Mouse (Mus musculus) liver, postnatal 0 days (tissue): ENCODE data around the gene Tbc1d1. TPM values are rescaled to one million over a fixed set of nuclear protein-coding genes. Genes with fewer than 3 reads are reported as not detected.
"Not testable (repeated sequence)": the region's sequence is repeated elsewhere in the genome, so short reads cannot be mapped to it uniquely, and the experiment has no call there.

ENCODE experiments used
- ATAC-seq: fragments of 200-750 bp; cut with Nextera tagmentation; 2 replicates; pipeline ENCODE4 v1.8.0; 2017; ENCODE audit warnings: mild to moderate bottlenecking, moderate library complexity
- DNase-seq: peaks from one replicate; pipeline ENCODE4 v3.0.0-alpha.2; 2016
- H3K27ac ChIP-seq: fragments of 300-500 bp; sonication (generic); 2 replicates; pipeline ENCODE4 v1.5.1; 2014; ENCODE audit warnings: antibody characterized with exemption, moderate library complexity, mild to moderate bottlenecking, low read depth
- H3K27me3 ChIP-seq: fragments of 300-500 bp; sonication (generic); 2 replicates; pipeline ENCODE4 v1.6.1; 2014; ENCODE audit warnings: low read length, control low read depth, mixed read lengths; ENCODE audit not compliant: insufficient read depth
- H3K36me3 ChIP-seq: fragments of 300-500 bp; sonication (generic); replicated peaks from 2 replicates; pipeline ENCODE4 v1.6.1; 2014; ENCODE audit warnings: mild to moderate bottlenecking, control low read depth, low read length, moderate library complexity, mixed read lengths; ENCODE audit not compliant: insufficient read depth
- H3K4me1 ChIP-seq: fragments of 300-500 bp; sonication (generic); 2 replicates; pipeline ENCODE4 v1.6.1; 2014; ENCODE audit warnings: antibody characterized with exemption, mild to moderate bottlenecking, control low read depth; ENCODE audit not compliant: insufficient read depth
- H3K4me2 ChIP-seq: fragments of 300-500 bp; sonication (generic); 2 replicates; pipeline ENCODE4 v1.6.1; 2014; ENCODE audit warnings: low read depth, mild to moderate bottlenecking, low read length, moderate library complexity, mixed read lengths
- H3K4me3 ChIP-seq: fragments of 300-500 bp; sonication (generic); 2 replicates; pipeline ENCODE4 v1.5.1; 2014; ENCODE audit warnings: low read depth, low read length
- H3K9ac ChIP-seq: fragments of 300-500 bp; sonication (generic); replicated peaks from 2 replicates; pipeline ENCODE4 v1.6.1; 2014; ENCODE audit warnings: mild to moderate bottlenecking, moderate library complexity
- H3K9me3 ChIP-seq: fragments of 300-500 bp; sonication (generic); 2 replicates; pipeline ENCODE4 v1.6.1; 2016; ENCODE audit warnings: mild to moderate bottlenecking, control low read depth, low read length, mixed read lengths
- CTCF ChIP-seq: sonication (generic); IDR thresholded peaks from 2 replicates; pipeline ENCODE4 v1.5.1; 2016; ENCODE audit warnings: antibody characterized with exemption, low read depth
- EP300 ChIP-seq: IDR thresholded peaks from 2 replicates; pipeline ENCODE4 v1.6.1; 2016; ENCODE audit warnings: antibody characterized with exemption, low read depth, mild to moderate bottlenecking
- WGBS: fragments of 180-500 bp; shearing (Covaris S2); extraction: QIAGEN DNeasy Blood & Tissue Kit; methylation state at CpG from one replicate; pipeline ENCODE4 v1.1.7; 2014; ENCODE audit not compliant: insufficient replicate concordance; 5-methylcytosine and 5-hydroxymethylcytosine counted together
- polyA plus RNA-seq: library from polyadenylated mRNA; unstranded; fragments of >200 nt; fragmentation: Nextera tagmentation; extraction: Ambion mirVana; gene quantifications from 2 replicates; pipeline ENCODE4 v1.2.1, GENCODE M21; 2015

Tbc1d1 gene
- polyA plus RNA-seq, 1 experiment from 2014 or later = 5.0 TPM

DNA sequence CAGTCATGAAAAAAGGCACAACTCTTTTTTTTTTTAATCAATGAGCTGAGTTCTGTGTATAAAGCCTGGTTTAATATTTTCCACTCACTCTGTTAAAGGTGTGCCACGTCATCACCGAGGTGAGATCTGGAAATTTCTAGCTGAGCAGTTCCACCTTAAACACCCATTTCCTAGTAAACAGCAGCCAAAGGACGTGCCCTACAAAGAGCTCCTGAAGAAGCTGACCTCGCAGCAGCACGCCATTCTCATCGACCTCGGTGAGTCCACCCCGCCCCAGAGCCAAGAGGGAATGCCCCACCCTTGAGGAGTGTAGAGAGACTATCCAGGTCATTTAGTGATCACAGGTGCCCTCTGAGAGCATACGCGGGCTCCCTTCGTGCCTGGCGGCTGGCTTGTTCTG is 168.2 kb downstream of the Tbc1d1 start:
- Histone ChIP-seq H3K36me3 (peaks cover 14% of the 10 kb centered on the region), H3K4me3 (no peak overlapping the region), H3K9ac (no peak overlapping the region), H3K9me3 (no peaks in the 10 kb centered on the region), H3K27ac (no peak overlapping the region), H3K4me2 (no peak overlapping the region), H3K4me1 (peaks cover 22% of the 10 kb centered on the region), H3K27me3 (no peaks in the 10 kb centered on the region)
- no peak for TF ChIP-seq EP300
- ATAC-seq = no peak
- DNase-seq = no peak
- WGBS = 90% methylated on average over 12 of the region's 12 CpGs

DNA sequence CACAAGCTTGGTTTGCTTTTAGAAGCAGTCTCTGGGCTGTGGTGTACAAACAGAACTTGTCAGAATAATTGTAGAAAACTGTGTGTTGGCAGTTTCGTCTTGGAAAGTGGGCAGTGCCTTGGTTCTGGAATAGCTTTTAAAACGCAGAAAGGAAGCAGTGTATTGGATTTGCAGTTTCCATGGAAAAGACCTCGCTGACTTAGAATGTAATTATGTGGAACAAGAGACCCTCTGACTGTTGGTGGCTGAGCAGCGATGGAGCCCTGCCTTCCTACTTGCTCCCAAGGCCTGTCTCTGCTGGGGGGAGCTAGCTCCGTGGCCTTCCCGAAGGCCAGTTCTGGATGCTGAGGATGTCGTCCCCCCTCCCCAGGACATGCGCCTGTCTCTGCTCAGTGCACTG is 168.8 kb downstream of the Tbc1d1 start:
- 83% methylated on average over 8 of the region's 8 CpGs for WGBS
- no peak overlapping the region; the same call in 1 of the 2 replicates for H3K27ac ChIP-seq
- peaks cover 14% of the 10 kb centered on the region for H3K36me3 ChIP-seq
- ATAC-seq = no peak
- no peaks in the 10 kb centered on the region for H3K9me3 ChIP-seq
- no peaks in the 10 kb centered on the region for H3K27me3 ChIP-seq
- H3K4me2 ChIP-seq = no peak overlapping the region
- peaks cover 22% of the 10 kb centered on the region for H3K4me1 ChIP-seq
- no peak for DNase-seq
- H3K4me3 ChIP-seq = no peak overlapping the region
- no peak overlapping the region for H3K9ac ChIP-seq
- TF ChIP-seq CTCF (no peak), EP300 (no peak)

DNA sequence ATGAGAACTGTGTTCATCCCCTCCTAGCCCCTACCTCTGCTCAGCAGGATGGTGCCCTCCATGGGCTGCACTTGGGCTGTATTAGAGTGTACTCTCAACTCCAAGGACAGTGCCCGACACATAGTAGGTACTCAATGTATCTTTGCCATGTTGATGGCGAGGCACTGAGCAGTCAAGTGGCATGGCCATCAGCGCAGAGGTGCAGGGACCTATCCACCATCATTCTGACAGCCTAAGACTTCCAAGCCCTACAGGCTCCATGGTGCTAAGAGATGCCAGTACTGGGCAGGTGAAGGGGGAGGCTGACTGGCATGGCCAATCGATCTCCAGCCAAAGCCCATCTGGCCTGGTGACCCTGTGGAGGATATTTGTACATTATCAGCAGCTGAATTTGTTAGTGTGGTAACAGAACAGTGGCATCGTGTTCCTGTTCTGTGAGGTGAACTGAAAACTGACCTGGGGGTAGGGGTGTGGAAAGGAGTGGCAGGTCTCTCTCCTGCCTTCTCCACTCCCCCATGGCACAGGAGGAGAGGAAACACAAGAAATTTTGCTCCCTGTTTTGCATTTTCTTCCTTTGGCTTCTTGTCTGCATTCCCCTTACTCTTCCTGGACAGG is 169.7 kb downstream of the Tbc1d1 start:
- H3K4me1 ChIP-seq = peaks cover 22% of the 10 kb centered on the region
- WGBS = 72% methylated on average over 5 of the region's 5 CpGs
- H3K27ac ChIP-seq = peak overlapping the region; percentile 78
- no peaks in the 10 kb centered on the region for H3K27me3 ChIP-seq
- DNase-seq (no peak), ATAC-seq (peak; percentile 69)
- H3K4me3 ChIP-seq = no peak overlapping the region
- H3K36me3 ChIP-seq = peaks cover 14% of the 10 kb centered on the region
- H3K4me2 ChIP-seq = no peak overlapping the region
- H3K9ac ChIP-seq = no peak overlapping the region
- TF ChIP-seq EP300 (no peak), CTCF (no peak)
- H3K9me3 ChIP-seq = no peaks in the 10 kb centered on the region

DNA sequence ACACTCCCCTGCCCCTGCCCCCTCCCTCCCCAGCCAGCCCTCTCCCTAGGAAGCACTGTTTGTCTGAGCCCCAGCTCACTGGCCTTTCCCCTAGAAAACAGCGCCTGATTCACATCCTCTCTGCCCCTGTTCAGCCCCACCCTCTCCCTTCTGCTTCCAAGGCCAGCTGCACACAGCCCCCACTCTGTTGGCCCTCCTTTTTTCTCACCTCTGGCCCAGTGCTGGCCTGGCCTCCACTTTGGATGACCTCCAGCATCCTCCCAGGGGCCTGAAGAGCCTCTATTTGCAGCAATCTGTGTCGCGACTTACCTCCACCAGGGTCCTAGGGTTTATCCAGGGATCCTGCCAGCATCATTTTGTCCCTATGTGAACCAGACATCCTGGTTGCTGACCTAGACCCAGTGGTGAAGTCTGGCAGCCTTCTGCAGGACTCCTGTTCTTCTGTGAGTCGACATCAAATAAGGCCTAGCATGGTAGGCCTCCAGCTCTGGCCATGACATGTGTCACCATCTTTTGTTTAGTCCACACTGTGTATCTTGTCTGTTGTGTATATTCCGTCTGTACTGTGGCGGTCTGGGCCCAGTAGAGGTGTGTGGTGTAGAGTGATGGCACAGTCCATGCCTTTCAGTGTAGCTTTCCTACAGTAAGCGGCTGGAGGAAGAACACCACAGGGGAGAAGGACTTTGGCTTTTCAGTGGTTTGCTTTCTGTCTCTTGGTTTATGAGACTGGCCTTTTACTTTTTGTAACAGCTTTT is 170.5 kb downstream of the Tbc1d1 start:
- Histone ChIP-seq H3K27me3 (no peaks in the 10 kb centered on the region), H3K4me3 (no peak overlapping the region), H3K9me3 (no peaks in the 10 kb centered on the region), H3K9ac (no peak overlapping the region), H3K4me1 (peaks cover 22% of the 10 kb centered on the region), H3K27ac (peak overlapping the region; percentile 78), H3K36me3 (peaks cover 14% of the 10 kb centered on the region), H3K4me2 (no peak overlapping the region)
- DNase-seq (peak; percentile 69), ATAC-seq (peak; percentile 91)
- peak; percentile 70 for TF ChIP-seq EP300
- TF ChIP-seq CTCF = no peak
- WGBS = 72% methylated on average over 7 of the region's 7 CpGs

DNA sequence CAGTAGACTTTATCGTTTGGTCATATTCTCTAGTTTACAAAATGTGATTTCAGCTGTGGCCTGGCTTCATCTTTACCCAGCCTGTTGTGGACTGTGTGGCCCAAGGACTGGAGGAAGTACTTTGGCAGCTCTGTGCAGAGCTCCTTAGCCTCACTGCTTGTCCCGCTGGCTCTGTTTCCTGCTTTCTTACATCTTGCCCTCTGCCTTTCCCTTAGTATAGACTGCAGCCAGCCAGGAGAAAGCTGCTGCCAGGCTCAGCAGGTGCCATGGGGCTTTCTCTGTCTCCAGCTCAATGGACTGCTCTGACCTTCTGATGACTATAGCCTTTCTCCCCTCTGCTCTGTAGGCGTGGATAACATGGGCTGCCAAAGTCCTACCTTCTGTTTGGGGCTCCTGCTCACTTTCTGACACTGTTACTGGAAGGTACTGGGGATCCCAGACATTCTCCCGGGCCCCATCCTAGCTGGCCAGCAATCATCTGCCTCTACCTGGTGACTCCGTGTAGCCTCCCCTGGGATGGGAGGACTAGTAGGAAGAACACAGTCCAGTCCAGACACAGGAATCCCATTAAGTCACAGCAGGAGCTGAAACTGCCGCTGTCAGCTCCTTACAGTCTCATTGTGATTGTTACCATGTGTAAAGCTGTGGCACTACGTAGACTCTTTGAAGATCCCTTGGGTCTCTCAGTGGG is 171.3 kb downstream of the Tbc1d1 start:
- Histone ChIP-seq H3K27ac (peak overlapping the region; percentile 78), H3K9me3 (no peaks in the 10 kb centered on the region), H3K27me3 (no peaks in the 10 kb centered on the region), H3K9ac (no peak overlapping the region), H3K4me2 (no peak overlapping the region), H3K4me3 (no peak overlapping the region), H3K36me3 (peaks cover 14% of the 10 kb centered on the region), H3K4me1 (peaks cover 22% of the 10 kb centered on the region)
- ATAC-seq (no peak), DNase-seq (no peak)
- TF ChIP-seq EP300 = no peak
- TF ChIP-seq CTCF = no peak
- WGBS = 78% methylated on average over 7 of the region's 7 CpGs

DNA sequence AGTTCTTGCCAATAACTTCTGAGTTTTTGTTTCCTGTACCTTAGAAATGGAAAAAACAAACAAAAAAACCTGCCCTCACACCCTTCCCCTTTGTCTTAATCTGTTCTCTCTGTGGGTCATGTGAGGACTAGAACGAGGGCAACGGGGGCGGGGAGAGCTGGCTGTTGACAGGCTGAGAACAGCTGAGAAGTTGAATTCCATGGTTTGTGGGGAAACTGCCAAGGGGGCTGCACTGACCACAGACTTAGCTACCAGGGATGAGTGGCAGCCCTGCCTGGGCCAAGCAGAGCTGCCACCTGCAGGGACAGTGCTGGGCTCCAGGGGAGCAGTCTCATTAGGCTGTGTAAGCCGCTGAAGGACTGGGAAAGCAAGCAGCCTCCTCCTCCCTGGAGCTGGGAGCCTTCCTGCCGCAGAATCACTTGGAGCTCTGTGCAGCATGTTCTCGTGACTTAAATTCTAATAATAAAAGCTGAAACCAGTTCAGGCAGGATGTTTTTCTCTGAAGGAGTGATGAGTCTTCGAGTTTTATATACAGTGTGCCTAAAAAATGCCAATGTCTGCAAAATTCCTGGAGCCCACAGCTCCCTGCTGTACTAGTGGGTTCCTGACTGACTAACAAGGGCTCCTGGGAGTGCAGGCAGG is 180.8 kb downstream of the Tbc1d1 start:
- Histone ChIP-seq H3K9me3 (no peaks in the 10 kb centered on the region), H3K27ac (peak overlapping the region; percentile 72), H3K4me3 (no peak overlapping the region), H3K27me3 (no peaks in the 10 kb centered on the region), H3K4me2 (no peak overlapping the region), H3K9ac (no peak overlapping the region; the same call in 1 of the 2 replicates), H3K36me3 (peaks cover 9% of the 10 kb centered on the region), H3K4me1 (peaks cover 14% of the 10 kb centered on the region)
- ATAC-seq (peak; percentile 75), DNase-seq (peak; percentile 56)
- TF ChIP-seq EP300 (no peak), CTCF (peak; percentile 27)
- 40% methylated on average over 7 of the region's 7 CpGs for WGBS

DNA sequence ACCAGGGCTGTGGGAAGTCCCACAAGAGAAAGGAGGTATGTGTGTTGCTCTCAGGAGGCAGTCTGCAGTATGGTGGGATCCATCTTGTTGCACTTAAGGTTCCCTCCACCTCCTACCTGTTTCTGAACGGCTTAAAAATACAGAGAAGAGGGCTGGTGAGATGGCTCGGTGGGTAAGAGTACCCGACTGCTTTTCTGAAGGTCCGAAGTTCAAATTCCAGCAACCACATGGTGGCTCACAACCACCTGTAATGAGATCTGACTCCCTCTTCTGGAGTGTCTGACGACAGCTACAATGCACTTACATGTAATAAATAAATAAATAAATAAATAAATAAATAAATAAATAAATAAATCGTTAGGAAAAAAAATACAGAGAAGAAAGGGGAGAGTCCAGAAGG is 182.7 kb downstream of the Tbc1d1 start:
- not testable (repeated sequence) for H3K27ac ChIP-seq, H3K4me2 ChIP-seq, H3K36me3 ChIP-seq, H3K27me3 ChIP-seq, H3K9ac ChIP-seq, H3K9me3 ChIP-seq, ATAC-seq, H3K4me3 ChIP-seq, DNase-seq
- 63% methylated on average over 6 of the region's 6 CpGs for WGBS
- peaks cover 24% of the 10 kb centered on the region for H3K4me1 ChIP-seq
